Mouse (Mus musculus) bone marrow, adult 2 months (tissue): ENCODE data around the gene Fgfr2.

Source experiments
- CTCF ChIP-seq: fragments of 200-500 bp; IDR thresholded peaks from 2 replicates; pipeline ENCODE4 v1.5.1; 2011; ENCODE audit warnings: low read length, control low read depth; ENCODE audit not compliant: control insufficient read depth, insufficient read depth
- POLR2A ChIP-seq: fragments of 200-500 bp; IDR thresholded peaks from 2 replicates; pipeline ENCODE4 v1.6.1; 2011; ENCODE audit warnings: low read depth, mild to moderate bottlenecking, control low read depth, low read length, borderline replicate concordance; ENCODE audit not compliant: control insufficient read depth

DNA sequence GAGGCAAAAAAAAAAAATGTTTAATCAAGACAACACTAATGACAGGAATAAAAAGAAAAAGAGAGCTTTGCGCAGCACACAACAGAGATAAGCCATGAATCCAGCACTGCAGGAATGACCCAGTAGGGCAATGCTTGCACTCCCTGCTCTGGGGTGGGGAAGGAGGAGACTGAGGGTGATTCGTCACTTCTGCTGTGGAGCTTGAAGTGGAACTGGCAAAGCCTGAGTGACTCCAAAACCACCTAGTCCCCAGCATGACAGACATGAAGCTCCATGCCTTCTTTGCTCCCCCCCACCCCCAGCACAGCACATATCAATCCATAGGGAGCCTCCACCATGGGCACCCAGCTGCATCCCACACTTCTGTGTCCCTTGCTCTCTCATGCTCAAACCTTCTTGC lies 753.4 kb downstream of the Fgfr2 start:
- no peak for TF ChIP-seq POLR2A
- TF ChIP-seq CTCF: no peak
